Mouse (Mus musculus): ENCODE data around the gene Rbfox1.

Rbfox1 gene

DNA sequence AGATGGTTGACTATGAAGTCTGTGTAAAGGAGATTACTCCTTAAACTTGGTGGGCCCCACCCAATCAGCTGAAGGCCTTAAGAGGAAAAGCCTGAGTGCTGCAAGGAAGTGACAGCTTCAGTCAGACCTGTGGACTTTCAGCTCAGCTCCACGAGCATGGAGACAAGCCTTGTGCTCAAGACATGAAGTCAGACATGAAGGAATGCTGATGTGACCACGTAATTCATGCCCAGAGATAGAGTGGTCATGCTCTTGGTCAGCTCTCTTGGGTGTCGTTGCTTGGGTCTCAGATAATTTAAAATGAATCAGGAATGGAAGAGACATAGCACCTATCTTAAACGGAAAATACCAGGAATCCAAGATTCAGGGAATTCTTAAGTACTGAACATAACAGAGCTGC is 1019.8 kb downstream of the Rbfox1 start:
- intact Hi-C loops (cut with DNase I), result no loop called here

- intact Hi-C loops (cut with DNase I), result no loop called here
Measured at GRCm38 (mm10) chr16:6906001-6906400, 1020.8 kb downstream of the Rbfox1 start.

- intact Hi-C loops (cut with DNase I), result no loop called here
Measured at GRCm38 (mm10) chr16:6907550-6907949, 1022.4 kb downstream of the Rbfox1 start.

DNA sequence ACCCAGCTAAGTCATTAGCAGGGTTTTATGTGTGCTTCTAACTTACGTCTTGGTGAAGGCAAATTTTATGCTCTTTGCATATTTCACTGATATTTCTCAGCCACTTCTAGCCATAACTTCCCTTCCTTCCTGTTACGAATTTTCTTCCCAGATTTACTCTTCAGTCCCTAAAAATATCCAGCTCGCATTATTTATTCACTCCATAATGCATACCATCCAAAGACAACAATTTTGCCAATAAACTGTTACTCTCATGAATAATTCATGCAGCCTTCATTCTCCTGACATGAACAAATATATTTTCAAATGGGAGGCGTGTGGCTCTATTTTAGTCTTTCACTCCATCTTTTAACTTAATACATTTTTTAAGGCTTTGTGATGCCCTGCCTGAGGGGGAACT is 1029.4 kb downstream of the Rbfox1 start:
- intact Hi-C loops (cut with DNase I), result no loop called here

- intact Hi-C loops (cut with DNase I), result no loop called here
Measured at GRCm38 (mm10) chr16:6918641-6919040, 1033.5 kb downstream of the Rbfox1 start.

- intact Hi-C loops (cut with DNase I), result no loop called here
Measured at GRCm38 (mm10) chr16:6919681-6920080, 1034.5 kb downstream of the Rbfox1 start.

GRCm38 (mm10) chr16:6927661-6928060 is 1042.5 kb downstream of the Rbfox1 start:
- intact Hi-C loops (cut with DNase I), result no loop called here

DNA sequence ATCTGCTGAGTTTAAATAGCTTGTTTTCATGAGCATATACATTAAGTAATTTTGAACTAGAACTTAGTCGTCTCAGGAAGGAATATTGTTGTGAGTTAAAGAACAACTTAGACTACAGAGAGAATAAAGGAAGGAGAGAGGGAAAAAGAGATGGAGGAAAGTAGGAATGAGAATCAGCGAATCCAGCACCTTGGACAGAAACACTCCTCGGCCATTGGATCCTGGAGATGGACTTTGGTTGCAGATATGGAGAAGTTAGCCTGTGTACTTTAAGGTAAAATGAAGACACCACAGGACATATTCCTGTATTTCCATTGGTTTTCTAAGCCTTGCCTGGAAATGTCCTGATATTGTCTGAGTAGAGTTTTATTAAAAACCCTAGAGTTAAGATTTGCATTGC is 1045.6 kb downstream of the Rbfox1 start:
- intact Hi-C loops (cut with DNase I), result no loop called here

- intact Hi-C loops (cut with DNase I), result no loop called here
Measured at GRCm38 (mm10) chr16:6946151-6946550, 1061.0 kb downstream of the Rbfox1 start.

GRCm38 (mm10) chr16:6949666-6950065 is 1064.5 kb downstream of the Rbfox1 start:
- intact Hi-C loops (cut with DNase I), result no loop called here

DNA sequence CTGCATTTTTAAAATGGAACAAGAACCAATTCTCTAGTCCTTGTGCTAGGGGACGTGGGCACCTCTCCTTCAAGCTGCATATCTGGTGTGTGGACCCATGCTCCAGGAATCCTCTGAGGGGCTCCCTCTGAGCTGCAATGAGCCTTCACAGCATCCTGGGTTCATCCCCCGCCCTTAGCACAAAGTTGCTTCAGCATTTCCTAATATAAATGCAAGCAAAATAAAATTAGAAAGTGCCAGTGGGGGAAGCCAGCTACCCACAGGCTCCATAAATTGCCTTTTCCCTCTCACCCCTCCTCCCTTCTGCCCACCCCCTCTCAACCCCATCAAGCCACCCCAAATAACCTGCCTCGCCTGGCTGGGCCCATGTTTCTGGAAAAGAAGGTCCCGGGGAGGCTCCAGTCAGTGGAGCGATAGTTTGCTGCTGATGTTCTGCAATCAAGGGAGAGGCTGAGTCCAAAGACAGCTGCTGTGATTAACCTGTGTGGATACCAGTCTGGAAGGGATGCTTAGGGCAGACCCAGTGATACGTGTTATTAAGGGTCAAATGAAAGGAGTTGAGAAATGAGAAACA is 1070.0 kb downstream of the Rbfox1 start:
- intact Hi-C loops (cut with DNase I), result no loop called here

DNA sequence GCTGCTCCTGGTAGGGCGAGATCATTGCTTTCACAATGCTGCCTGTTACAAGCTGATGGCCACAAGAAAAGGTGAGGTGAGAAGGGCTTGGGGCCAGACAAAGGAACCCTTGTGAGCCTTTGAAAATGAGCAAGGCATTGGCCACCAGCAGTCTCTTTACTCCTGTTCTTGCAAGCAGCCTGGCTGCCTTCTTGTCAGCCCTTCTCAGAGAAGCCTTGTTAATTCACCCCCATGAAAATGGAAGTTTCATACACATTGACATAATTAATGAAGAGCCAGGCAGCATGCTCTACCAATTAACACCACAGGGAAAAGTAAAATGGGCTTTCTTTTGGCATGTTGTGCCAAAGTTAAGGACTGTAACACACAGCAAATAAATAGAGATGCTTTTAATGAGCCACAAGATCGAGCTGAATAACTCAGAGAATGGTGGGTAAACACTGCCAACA is 1076.8 kb downstream of the Rbfox1 start:
- intact Hi-C loops (cut with DNase I), result no loop called here

DNA sequence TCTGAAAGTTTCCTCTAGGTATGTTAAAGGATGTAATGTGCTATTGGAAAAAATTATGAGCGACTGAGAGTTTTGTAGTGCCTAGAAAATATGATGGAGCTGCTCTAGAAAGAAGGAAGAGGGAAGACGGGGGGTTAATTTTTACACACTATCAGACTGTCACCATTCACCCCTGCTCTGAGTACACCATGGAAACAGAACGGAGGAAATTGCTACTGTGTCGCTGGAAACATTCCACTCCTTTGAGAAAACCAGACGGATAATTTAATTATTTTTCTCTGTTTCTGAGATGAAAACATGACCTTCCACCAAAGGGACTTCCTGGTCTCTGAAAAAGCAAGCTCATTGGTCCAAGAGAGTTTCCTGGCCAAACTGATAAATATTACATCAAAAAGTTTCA is 1077.4 kb downstream of the Rbfox1 start:
- intact Hi-C loops (cut with DNase I), result no loop called here

GRCm38 (mm10) chr16:6963533-6963932 is 1078.4 kb downstream of the Rbfox1 start:
- intact Hi-C loops (cut with DNase I), result no loop called here

GRCm38 (mm10) chr16:6964720-6965583 is 1079.8 kb downstream of the Rbfox1 start:
- intact Hi-C loops (cut with DNase I), result no loop called here

- intact Hi-C loops (cut with DNase I), result no loop called here
Measured at GRCm38 (mm10) chr16:6969986-6970385, 1084.8 kb downstream of the Rbfox1 start.

- intact Hi-C loops (cut with DNase I), result no loop called here
Measured at GRCm38 (mm10) chr16:6976341-6976740, 1091.2 kb downstream of the Rbfox1 start.

DNA sequence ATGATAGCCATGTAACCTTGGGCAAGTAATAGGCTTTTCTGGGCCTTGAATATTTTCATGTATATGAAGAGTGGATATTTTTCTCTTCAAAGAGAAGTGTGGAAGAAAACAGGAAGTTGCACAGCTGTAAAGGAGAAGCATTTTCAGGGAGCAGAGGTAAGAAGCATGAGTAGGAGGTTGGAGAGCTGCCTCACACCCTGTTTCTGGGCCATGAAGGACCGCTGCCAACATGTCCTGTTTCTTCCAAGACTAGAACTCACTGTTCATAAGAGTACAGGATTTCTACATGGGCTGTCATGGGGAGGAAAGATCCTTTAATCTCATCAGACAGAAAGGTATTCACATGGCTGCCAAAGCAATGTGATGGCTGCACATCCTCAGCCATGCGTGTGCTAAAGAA is 1098.8 kb downstream of the Rbfox1 start:
- intact Hi-C loops (cut with DNase I), result no loop called here

DNA sequence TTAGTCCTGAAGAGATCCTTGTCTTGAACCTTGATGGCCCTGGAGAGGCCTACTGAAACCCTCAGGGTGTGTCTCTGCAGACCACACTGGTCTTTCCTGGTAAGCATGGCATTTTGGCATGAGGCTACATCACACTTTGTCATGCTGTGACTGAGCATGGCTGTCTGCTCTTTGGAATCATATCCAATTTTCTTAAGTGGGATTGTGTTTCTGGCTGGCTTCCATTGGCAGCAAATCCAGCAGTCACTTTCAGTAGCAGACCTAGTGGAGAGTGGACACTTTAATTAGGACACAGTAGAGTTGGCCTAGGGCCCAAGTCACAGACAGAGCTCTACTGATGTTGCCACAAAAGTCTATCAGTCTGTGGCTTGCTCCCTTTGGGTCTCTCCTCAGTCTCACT is 1100.9 kb downstream of the Rbfox1 start:
- intact Hi-C loops (cut with DNase I), result no loop called here

DNA sequence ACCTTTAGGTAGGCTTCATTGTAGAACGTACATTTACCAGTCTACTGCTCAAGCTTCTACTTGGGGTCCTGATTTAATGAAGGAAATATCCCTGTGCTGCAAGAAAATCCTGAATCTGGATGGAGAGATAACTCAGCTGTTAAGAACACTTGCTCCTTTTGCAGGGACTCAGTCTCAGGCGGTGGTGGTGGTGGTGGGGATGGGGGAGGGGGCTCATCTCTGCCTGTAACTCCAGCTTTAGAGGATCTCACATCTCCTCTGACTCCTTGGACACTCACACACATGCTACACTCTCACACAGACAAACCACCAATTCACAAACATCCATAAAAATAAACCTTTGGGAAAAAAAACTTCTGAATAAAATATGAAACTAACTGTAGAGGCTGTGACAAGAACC is 1101.3 kb downstream of the Rbfox1 start:
- intact Hi-C loops (cut with DNase I), result no loop called here

GRCm38 (mm10) chr16:6992251-6992650 is 1107.1 kb downstream of the Rbfox1 start:
- intact Hi-C loops (cut with DNase I), result no loop called here

GRCm38 (mm10) chr16:6993180-6993579 is 1108.0 kb downstream of the Rbfox1 start:
- intact Hi-C loops (cut with DNase I), result no loop called here

DNA sequence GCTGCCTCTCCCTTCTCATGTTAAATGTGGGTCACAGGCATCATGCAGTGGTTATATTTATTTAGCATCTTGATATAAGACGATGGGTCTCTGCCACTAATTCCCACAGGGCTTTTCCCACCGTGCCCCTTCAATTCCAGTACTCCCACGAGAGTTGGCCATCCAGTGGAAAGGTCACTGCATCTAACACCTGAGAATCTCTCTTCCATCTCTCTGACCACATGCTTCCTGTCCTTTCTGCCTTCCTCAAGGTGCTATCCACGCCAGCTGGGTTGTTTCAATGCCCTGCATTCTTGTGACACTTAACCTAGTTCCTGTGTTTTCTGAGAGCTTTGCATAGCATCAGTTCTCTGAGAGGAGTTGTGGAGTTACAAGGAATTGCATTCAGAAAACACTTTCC is 1112.0 kb downstream of the Rbfox1 start:
- intact Hi-C loops (cut with DNase I), result no loop called here

Data from adrenal gland (tissue).